Mouse (Mus musculus): ENCODE measurements at regions not wholly inside any gene's neighbourhood (a gene's known extent, or its start where the extent isn't known, plus 50 kb on each side); places are given as distances from the start of the nearest gene placed in this dataset.

DNA sequence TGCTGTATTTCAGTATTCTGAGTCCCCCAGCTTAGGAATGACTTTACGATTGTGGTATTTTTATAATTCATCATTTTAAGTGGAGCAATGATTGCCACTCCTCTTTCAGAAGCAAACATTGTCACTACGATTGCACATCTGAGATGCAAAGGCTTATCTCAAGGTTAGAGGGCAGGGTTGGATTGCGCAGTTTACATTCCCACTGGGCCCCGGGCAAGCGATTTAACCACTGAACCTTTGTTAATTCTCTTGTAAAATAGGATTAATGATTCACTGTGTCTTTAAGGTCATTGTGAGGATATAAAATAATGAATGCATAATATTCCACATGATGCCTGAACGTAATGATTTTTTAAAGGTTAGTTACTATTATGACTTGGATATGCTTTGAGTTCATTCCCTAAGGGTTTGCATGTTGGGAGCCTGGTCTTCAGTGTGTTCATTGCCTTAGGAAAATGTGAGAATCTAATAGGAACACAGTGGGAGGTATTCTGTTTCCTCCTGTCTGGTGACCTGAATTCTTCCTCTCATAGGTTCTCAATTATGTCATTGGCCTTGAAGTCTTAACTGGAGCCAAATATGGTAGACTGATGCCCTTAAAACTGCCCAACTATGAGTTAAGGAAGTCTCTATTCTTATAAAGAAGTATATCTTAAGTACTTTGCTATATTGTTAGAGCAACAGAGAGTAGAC lies 1198.4 kb downstream of the Gsdmc2 start:
- ATAC-seq (replicated peaks; ENCODE audit: poor library complexity): no peak

DNA sequence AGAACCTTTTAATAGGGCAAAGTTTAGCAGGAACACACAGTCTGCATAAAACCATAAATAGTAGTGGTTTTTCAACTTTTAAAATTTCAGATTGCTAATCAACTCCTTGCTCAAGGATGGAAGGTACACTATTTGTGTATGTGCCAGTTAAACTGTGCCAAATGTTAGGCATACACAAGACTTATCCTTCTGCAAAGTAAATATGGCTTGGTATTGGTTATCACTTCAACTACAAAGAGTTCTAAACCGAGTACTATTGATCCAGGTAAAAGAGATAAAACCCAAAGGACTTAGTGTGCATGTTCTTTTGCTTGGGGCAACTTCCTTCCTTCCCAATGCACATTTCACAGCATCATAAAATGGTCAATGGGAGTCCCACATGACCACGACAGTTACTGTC lies 1200.2 kb downstream of the Gsdmc2 start:
- no peak for ATAC-seq (replicated peaks; ENCODE audit: poor library complexity)

DNA sequence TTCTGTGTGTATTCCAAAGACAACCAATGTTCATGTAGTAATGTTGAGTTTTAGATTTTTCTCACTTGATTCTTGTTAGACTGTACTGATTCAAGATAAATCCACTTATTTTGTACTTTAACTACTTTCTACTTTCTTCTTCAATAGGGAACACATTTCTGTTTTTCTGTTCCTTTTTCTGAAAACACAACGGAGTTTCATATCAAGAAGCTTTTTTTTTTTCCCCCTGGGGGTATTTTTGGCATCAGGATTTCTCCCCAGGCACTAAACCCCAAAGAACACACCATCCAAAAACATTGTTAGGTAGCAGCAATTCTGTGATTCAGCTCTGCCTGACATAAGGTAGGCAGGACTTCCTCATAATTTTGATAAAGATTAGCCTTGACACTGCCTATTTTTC lies 1200.7 kb downstream of the Gsdmc2 start:
- no peak for ATAC-seq (replicated peaks; ENCODE audit: poor library complexity)

DNA sequence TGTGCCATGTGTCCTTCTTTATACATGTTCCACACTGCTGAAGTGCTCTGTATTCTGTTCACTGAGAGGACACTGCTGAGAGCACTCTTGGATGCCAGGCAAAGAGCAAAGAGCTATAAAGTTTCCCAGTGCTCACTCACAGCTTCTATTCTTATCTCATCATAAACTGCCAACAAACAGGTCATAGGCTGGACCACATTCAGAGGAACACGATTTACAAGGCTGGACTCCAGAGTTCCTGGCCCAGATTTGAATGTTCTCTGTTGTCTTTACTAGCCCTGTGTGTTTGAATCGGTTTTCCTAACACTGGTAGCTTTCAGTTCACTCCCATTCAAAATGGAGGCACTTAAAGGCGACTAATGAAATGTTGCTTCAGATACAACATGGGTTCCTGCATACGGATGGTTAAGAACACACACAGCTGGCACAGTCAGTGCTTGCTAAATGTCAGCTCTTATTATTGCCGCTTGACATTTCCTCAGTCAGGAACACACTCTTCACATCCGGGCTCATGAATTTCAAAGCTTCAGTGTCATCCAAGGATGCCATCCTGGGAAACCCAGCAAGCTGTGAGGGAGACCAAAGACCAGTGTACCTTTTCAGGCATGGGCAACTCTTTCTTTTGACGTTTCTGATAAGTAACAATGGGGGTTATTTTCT lies 1203.8 kb downstream of the Gsdmc2 start:
- ATAC-seq (replicated peaks; ENCODE audit: poor library complexity): no peak

- no peak for ATAC-seq (replicated peaks; ENCODE audit: poor library complexity)
Measured at GRCm38 (mm10) chr15:62625406-62625805, 1219.6 kb downstream of the Gsdmc2 start.

- ATAC-seq (replicated peaks; ENCODE audit: poor library complexity): no peak
Measured at GRCm38 (mm10) chr15:62616042-62616441, 1228.9 kb downstream of the Gsdmc2 start.

DNA sequence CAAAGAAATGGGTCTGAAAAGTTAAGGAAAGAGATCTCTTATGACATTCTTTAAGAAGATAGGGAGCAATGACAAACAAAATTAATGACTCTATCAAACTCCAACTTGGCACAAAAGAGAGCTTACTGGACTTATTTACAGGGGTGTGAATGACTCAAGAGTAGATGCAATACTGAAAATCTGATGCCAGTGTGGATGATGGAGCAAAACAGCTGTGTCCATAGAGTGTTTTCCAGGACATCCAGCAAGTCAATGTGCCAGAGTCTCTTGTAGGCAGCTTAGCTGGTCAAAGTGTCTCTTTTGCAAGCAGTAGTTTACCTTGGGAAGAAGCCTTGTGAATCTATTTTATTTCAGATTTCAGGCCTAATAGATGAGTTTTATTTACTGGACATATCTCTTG lies 1248.2 kb downstream of the Gsdmc2 start:
- no peak for ATAC-seq (replicated peaks; ENCODE audit: poor library complexity)

GRCm38 (mm10) chr15:62588580-62588979 lies 1256.4 kb downstream of the Gsdmc2 start:
- no peak for ATAC-seq (replicated peaks; ENCODE audit: poor library complexity)

DNA sequence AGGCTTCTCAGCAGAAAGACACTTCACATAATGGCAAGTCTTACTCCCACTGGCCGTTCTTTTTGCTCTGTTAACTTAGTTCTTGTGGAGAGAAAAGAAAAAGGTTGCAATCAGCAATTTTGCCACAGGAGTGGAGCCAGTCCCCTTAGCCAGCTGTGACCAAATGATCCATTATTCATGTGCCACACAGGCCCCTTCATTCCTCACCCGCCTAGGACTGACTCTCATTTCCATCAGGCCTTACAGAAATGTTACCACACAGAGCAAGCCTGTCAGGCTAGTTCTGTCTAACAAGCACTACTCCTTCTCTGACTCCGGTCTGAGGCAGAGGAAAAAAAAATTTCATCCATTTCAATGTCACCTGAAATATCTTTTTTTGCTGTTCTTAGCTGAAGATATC lies 1266.2 kb downstream of the Gsdmc2 start:
- no peak for ATAC-seq (replicated peaks; ENCODE audit: poor library complexity)

DNA sequence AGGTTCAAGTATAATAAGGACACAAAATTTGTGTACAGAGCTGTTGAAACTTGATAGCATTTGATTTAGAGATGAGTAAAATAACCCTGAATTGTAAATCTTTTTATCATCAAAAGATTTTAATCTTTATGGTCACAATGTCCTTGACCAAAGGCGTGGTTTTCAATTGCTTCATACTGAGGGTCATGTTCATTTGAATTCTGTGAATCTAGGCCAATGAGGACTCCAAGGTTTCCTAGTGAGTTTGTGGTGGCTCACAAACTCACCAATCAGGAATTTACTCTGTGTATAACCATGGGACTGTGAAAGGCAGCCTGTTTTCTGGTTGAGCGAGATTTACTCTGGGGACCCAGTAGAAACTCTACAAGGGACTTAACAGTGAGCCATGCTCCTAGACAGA lies 1269.2 kb downstream of the Gsdmc2 start:
- no peak for ATAC-seq (replicated peaks; ENCODE audit: poor library complexity)

- ATAC-seq (replicated peaks; ENCODE audit: poor library complexity): no peak
Measured at GRCm38 (mm10) chr15:62571803-62572202, 1273.2 kb downstream of the Gsdmc2 start.

DNA sequence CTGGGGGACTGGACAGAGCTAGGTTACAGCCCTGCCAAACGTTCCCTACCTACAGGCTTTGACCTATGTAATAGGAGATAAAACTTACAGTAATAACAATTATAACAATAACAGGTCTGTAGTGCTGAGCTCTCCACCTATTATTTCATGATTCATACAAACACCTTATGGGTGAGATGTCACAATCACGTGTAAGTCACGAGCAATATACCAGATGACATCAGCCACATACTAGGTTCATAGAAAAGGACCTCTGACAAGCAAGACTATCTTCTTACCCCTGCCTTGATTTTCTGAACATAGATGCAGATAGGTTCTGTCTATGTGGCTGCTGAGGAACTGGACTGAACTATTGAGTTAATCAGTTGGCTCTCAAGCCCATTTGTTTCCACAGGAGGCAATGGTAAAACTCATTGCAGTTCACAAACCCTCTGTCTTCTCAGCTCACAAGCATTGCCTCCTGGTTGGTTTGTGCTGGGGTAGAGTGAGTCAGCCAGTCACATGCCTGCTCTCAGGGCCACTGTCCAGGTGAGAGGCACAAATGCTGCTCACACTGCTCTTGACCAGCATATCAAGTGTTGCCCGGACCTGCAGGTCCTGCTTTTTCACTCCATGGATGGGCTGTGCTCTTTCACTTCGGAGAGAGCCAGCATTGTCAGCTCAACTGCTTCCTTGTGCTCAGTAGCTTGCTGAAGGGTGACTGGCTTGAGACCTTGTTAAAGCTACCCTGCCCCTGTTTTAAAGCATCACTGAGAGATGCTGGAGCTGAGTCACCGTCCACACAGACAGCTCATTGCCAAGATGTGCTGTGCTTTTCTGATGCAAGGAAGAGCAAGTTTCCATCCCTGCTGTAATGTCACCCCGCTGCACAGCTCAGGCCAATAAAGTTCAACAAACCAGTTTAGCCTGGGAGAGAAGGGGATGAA lies 1275.9 kb downstream of the Gsdmc2 start:
- ATAC-seq (replicated peaks; ENCODE audit: poor library complexity): no peak

DNA sequence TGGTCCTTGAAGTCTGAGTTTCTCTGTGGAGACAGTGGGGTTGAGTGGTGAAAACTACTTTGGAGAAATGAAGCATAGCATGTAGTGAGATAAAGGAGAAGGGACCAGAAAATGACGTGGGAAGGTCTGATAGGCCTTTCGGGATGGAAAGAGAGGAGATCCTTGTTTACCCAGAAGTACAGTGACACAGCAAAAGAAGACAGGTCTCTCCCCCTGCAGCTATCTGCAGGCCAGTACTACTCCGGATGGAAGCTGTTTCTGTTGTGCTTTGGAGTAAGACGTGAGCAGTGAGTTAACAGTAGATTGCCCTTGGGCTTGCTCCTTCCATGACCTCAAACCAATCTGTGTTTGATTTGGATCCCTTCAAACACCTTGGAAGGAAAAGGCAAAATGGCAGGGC lies 1277.5 kb downstream of the Gsdmc2 start:
- no peak for ATAC-seq (replicated peaks; ENCODE audit: poor library complexity)

GRCm38 (mm10) chr15:62566106-62566511 lies 1278.9 kb downstream of the Gsdmc2 start:
- ATAC-seq (replicated peaks; ENCODE audit: poor library complexity): no peak

- no peak for ATAC-seq (replicated peaks; ENCODE audit: poor library complexity)
Measured at GRCm38 (mm10) chr15:62533233-62533632, 1311.7 kb downstream of the Gsdmc2 start.

DNA sequence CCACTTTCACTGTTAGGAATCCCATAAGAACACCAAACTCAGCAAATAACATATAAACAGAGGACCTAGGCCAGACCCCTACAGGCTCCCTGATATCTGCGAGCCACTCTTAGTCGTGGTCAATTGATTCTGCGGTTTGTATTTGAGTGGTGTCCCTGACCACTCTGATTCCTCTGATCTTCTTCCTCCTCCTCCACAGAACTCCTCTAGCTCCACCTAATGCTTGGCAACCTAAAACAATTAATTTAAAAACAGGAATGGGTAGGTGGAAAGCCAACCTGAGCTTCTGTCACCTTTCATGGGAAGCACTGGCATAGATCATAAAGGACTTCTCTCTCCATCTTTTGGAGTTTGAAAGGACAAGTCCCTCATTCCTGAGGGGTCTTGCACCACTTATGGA lies 1316.0 kb downstream of the Gsdmc2 start:
- no peak for ATAC-seq (replicated peaks; ENCODE audit: poor library complexity)

DNA sequence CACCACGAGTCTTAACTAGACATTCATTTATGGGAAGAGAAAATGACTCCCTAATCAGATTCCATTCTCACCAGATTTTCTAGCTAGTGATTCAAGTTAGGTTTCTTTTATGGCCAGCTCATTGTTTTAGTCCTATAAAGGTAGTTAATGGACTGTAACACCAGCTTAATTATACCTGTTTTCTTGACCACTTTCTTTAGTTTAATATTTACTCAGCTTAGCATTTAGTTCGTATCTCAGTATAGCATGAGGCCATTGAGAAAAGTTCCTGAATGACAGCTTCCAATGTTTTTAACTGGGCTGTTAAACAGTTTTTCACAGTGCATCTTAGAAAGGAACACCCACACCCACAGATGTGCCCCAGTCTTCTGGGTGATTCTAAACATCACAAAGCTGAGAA lies 1320.3 kb downstream of the Gsdmc2 start:
- no peak for ATAC-seq (replicated peaks; ENCODE audit: poor library complexity)

DNA sequence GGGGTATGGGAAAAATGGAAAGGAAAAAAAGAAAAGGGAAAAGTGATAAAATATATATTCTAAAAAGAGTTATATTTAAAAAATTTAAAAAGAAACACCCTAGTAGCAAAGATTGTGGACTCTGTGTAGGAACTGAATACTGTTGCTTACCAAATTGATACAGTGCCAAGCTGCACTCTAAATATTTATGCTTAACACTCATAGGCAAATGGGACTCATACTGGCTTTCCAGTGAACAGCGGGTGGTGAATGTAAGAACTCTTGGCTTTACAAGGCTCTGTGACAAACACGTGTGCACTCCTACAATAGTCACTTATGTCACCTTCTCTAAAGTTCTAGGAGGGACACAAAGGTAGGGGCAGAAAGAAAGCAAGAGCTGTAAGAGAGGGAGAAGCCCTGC lies 1320.8 kb downstream of the Gsdmc2 start:
- ATAC-seq (replicated peaks; ENCODE audit: poor library complexity): no peak

- ATAC-seq (replicated peaks; ENCODE audit: poor library complexity): no peak
Measured at GRCm38 (mm10) chr15:62513462-62513861, 1331.5 kb downstream of the Gsdmc2 start.

- ATAC-seq (replicated peaks; ENCODE audit: poor library complexity): no peak
Measured at GRCm38 (mm10) chr15:62511461-62511860, 1333.5 kb downstream of the Gsdmc2 start.

GRCm38 (mm10) chr15:62503866-62504265 lies 1341.1 kb downstream of the Gsdmc2 start:
- no peak for ATAC-seq (replicated peaks; ENCODE audit: poor library complexity)

GRCm38 (mm10) chr15:62500966-62501365 lies 1344.0 kb downstream of the Gsdmc2 start:
- no peak for ATAC-seq (replicated peaks; ENCODE audit: poor library complexity)

All from megakaryocyte progenitor cell, adult 5-6 weeks (primary cell).